Mouse (Mus musculus) liver, embryonic 15.5 days (tissue): ENCODE results near the gene Elfn1. TPM values are rescaled to one million over a fixed set of nuclear protein-coding genes. Genes with fewer than 3 reads are reported as not detected.

Experiments
- ATAC-seq: fragments of 200-750 bp; cut with Nextera tagmentation; 2 replicates; pipeline ENCODE4 v1.8.0; 2017; ENCODE audit warnings: moderate number of reproducible peaks, mild to moderate bottlenecking, moderate library complexity; ENCODE audit not compliant: insufficient read depth
- H3K27ac ChIP-seq: fragments of 300-500 bp; sonication (generic); replicated peaks from 2 replicates; pipeline ENCODE4 v1.5.1; 2015; ENCODE audit warnings: mild to moderate bottlenecking, inconsistent platforms
- H3K27me3 ChIP-seq: fragments of 300-500 bp; sonication (generic); 2 replicates; pipeline ENCODE4 v1.6.1; 2015; ENCODE audit warnings: mild to moderate bottlenecking, inconsistent platforms
- H3K36me3 ChIP-seq: fragments of 300-500 bp; sonication (generic); replicated peaks from 2 replicates; pipeline ENCODE4 v1.6.1; 2015; ENCODE audit warnings: moderate library complexity, mild to moderate bottlenecking, inconsistent platforms
- H3K4me1 ChIP-seq: fragments of 300-500 bp; sonication (generic); replicated peaks from 2 replicates; pipeline ENCODE4 v1.6.1; 2015; ENCODE audit warnings: inconsistent platforms
- H3K4me2 ChIP-seq: fragments of 300-500 bp; sonication (generic); 2 replicates; pipeline ENCODE4 v1.6.1; 2015; ENCODE audit warnings: moderate library complexity, mild to moderate bottlenecking, inconsistent platforms
- H3K4me3 ChIP-seq: fragments of 300-500 bp; sonication (generic); replicated peaks from 2 replicates; pipeline ENCODE4 v1.5.1; 2015; ENCODE audit warnings: mild to moderate bottlenecking, inconsistent platforms
- H3K9ac ChIP-seq: fragments of 300-500 bp; sonication (generic); 2 replicates; pipeline ENCODE4 v1.6.1; 2015; ENCODE audit warnings: moderate library complexity, mild to moderate bottlenecking, inconsistent platforms
- H3K9me3 ChIP-seq: fragments of 300-500 bp; sonication (generic); replicated peaks from 2 replicates; pipeline ENCODE4 v1.6.1; 2016; ENCODE audit warnings: inconsistent platforms
- WGBS: fragments of 180-500 bp; shearing (Covaris S2); methylation state at CpG from one replicate; pipeline ENCODE4 v1.1.7; 2015; ENCODE audit warnings: mixed read lengths; ENCODE audit not compliant: insufficient replicate concordance; 5-methylcytosine and 5-hydroxymethylcytosine counted together
- polyA plus RNA-seq: library from polyadenylated mRNA; unstranded; fragments of >200 nt; fragmentation: Nextera tagmentation; extraction: Ambion mirVana; gene quantifications from 2 replicates; pipeline ENCODE4 v1.2.1, GENCODE M21; 2015

The Elfn1 gene
- polyA plus RNA-seq, 1 experiment from 2014 or later, result 0.02 TPM

- Histone ChIP-seq H3K9me3 (no peaks in the 10 kb centered on the region), H3K27ac (no peak overlapping the region), H3K4me1 (no peaks in the 10 kb centered on the region), H3K4me3 (no peak overlapping the region), H3K36me3 (no peaks in the 10 kb centered on the region), H3K9ac (no peak overlapping the region), H3K4me2 (no peak overlapping the region), H3K27me3 (peaks cover 11% of the 10 kb centered on the region; the same call in 1 of the 2 replicates)
- 35% methylated on average over 7 of the region's 7 CpGs for WGBS
- ATAC-seq, result no peak
These were observed 14.8 kb upstream of the Elfn1 start for GRCm38 (mm10) chr5:139892995-139893345.

- H3K27me3 ChIP-seq, result peaks cover 11% of the 10 kb centered on the region; the same call in 1 of the 2 replicates
- H3K4me3 ChIP-seq, result no peak overlapping the region
- H3K4me2 ChIP-seq, result no peak overlapping the region
- no peak overlapping the region for H3K27ac ChIP-seq
- H3K4me1 ChIP-seq, result no peaks in the 10 kb centered on the region
- WGBS, result 63% methylated on average over 12 of the region's 12 CpGs
- H3K36me3 ChIP-seq, result no peaks in the 10 kb centered on the region
- H3K9me3 ChIP-seq, result no peaks in the 10 kb centered on the region
- no peak overlapping the region for H3K9ac ChIP-seq
- ATAC-seq, result no peak
These were observed 13.7 kb upstream of the Elfn1 start for GRCm38 (mm10) chr5:139894025-139894508.

GRCm38 (mm10) chr5:139899044-139899443, 8.7 kb upstream of the Elfn1 start:
- H3K4me1 ChIP-seq, result no peaks in the 10 kb centered on the region
- H3K4me3 ChIP-seq, result no peak overlapping the region
- no peaks in the 10 kb centered on the region for H3K36me3 ChIP-seq
- no peak overlapping the region for H3K4me2 ChIP-seq
- 33% methylated on average over 7 of the region's 7 CpGs for WGBS
- no peak for ATAC-seq
- no peak overlapping the region for H3K27ac ChIP-seq
- no peaks in the 10 kb centered on the region for H3K9me3 ChIP-seq
- no peak overlapping the region for H3K9ac ChIP-seq
- peaks cover 21% of the 10 kb centered on the region; the same call in 1 of the 2 replicates for H3K27me3 ChIP-seq

- no peak overlapping the region for H3K9ac ChIP-seq
- no peak for ATAC-seq
- no peak overlapping the region for H3K4me2 ChIP-seq
- H3K27me3 ChIP-seq, result peaks cover 67% of the 10 kb centered on the region
- H3K4me1 ChIP-seq, result peaks cover 25% of the 10 kb centered on the region
- 44% methylated on average over 5 of the region's 5 CpGs for WGBS
- H3K36me3 ChIP-seq, result no peaks in the 10 kb centered on the region
- H3K9me3 ChIP-seq, result no peaks in the 10 kb centered on the region
- no peak overlapping the region for H3K27ac ChIP-seq
- H3K4me3 ChIP-seq, result no peak overlapping the region
These were observed 2.6 kb upstream of the Elfn1 start for GRCm38 (mm10) chr5:139905121-139905520.

- Histone ChIP-seq H3K27me3 (peaks cover 76% of the 10 kb centered on the region), H3K9me3 (no peaks in the 10 kb centered on the region), H3K9ac (no peak overlapping the region), H3K4me1 (peaks cover 28% of the 10 kb centered on the region), H3K4me3 (no peak overlapping the region), H3K4me2 (no peak overlapping the region), H3K36me3 (no peaks in the 10 kb centered on the region), H3K27ac (no peak overlapping the region)
- ATAC-seq, result no peak
- WGBS, result 21% methylated on average over 9 of the region's 9 CpGs
These were observed 1.2 kb upstream of the Elfn1 start for GRCm38 (mm10) chr5:139906507-139906906.

GRCm38 (mm10) chr5:139907241-139907640, 502 bp upstream of the Elfn1 start:
- Histone ChIP-seq H3K9me3 (no peaks in the 10 kb centered on the region), H3K36me3 (no peaks in the 10 kb centered on the region), H3K4me2 (peak overlapping the region; percentile 69; the same call in 1 of the 2 replicates), H3K27me3 (peaks cover 83% of the 10 kb centered on the region), H3K4me3 (0 out of 2 replicates have a peak overlapping the region, but pooled peaks have one; percentile 51), H3K27ac (no peak overlapping the region), H3K9ac (no peak overlapping the region), H3K4me1 (peaks cover 28% of the 10 kb centered on the region)
- no peak for ATAC-seq
- 2% methylated on average over 19 of the region's 19 CpGs for WGBS

- H3K27me3 ChIP-seq, result peaks cover 91% of the 10 kb centered on the region
- no peak overlapping the region for H3K9ac ChIP-seq
- WGBS, result under 1% methylated on average over 78 of the region's 78 CpGs
- H3K9me3 ChIP-seq, result no peaks in the 10 kb centered on the region
- ATAC-seq, result no peak
- peak overlapping the region; percentile 51 for H3K4me3 ChIP-seq
- H3K27ac ChIP-seq, result no peak overlapping the region
- peak overlapping the region; percentile 69 for H3K4me2 ChIP-seq
- no peaks in the 10 kb centered on the region for H3K36me3 ChIP-seq
- peaks cover 28% of the 10 kb centered on the region for H3K4me1 ChIP-seq
These were observed 584 bp downstream of the Elfn1 start for GRCm38 (mm10) chr5:139908243-139908810.

GRCm38 (mm10) chr5:139908811-139909627, 1.3 kb downstream of the Elfn1 start:
- Histone ChIP-seq H3K9me3 (no peaks in the 10 kb centered on the region), H3K4me3 (peak overlapping the region; percentile 51), H3K27ac (no peak overlapping the region), H3K4me1 (peaks cover 28% of the 10 kb centered on the region), H3K4me2 (peak overlapping the region; percentile 69), H3K36me3 (no peaks in the 10 kb centered on the region), H3K27me3 (peaks cover 98% of the 10 kb centered on the region), H3K9ac (no peak overlapping the region)
- ATAC-seq, result no peak
- WGBS, result under 1% methylated on average over 50 of the region's 50 CpGs

GRCm38 (mm10) chr5:139909710-139910550, 2.2 kb downstream of the Elfn1 start:
- peaks cover 28% of the 10 kb centered on the region for H3K4me1 ChIP-seq
- H3K27ac ChIP-seq, result no peak overlapping the region
- peaks cover 100% of the 10 kb centered on the region for H3K27me3 ChIP-seq
- H3K9me3 ChIP-seq, result no peaks in the 10 kb centered on the region
- no peak overlapping the region for H3K4me3 ChIP-seq
- H3K36me3 ChIP-seq, result no peaks in the 10 kb centered on the region
- ATAC-seq, result no peak
- H3K9ac ChIP-seq, result no peak overlapping the region
- 3% methylated on average over 29 of the region's 29 CpGs for WGBS
- peak overlapping the region; percentile 69; the same call in 1 of the 2 replicates for H3K4me2 ChIP-seq

- peaks cover 28% of the 10 kb centered on the region for H3K4me1 ChIP-seq
- H3K4me2 ChIP-seq, result no peak overlapping the region
- no peak overlapping the region for H3K27ac ChIP-seq
- WGBS, result 8% methylated on average over 3 of the region's 3 CpGs
- H3K9me3 ChIP-seq, result no peaks in the 10 kb centered on the region
- H3K27me3 ChIP-seq, result peaks cover 100% of the 10 kb centered on the region
- no peak overlapping the region for H3K4me3 ChIP-seq
- H3K36me3 ChIP-seq, result no peaks in the 10 kb centered on the region
- H3K9ac ChIP-seq, result no peak overlapping the region
- ATAC-seq, result no peak
These were observed 3.1 kb downstream of the Elfn1 start for GRCm38 (mm10) chr5:139910755-139911300.
